Mouse (Mus musculus) intestine, postnatal 0 days (tissue): ENCODE data around the gene Cux1. TPM values are rescaled to one million over a fixed set of nuclear protein-coding genes. Genes with fewer than 3 reads are reported as not detected.

ENCODE experiments used
- ATAC-seq: fragments of 200-750 bp; cut with Nextera tagmentation; 2 replicates; pipeline ENCODE4 v1.8.0; 2017; ENCODE audit warnings: mild to moderate bottlenecking, moderate TSS enrichment, moderate library complexity
- H3K27ac ChIP-seq: fragments of 300-500 bp; sonication (generic); 2 replicates; pipeline ENCODE4 v1.5.1; 2014; ENCODE audit warnings: mild to moderate bottlenecking, low read depth, low read length, moderate library complexity
- H3K27me3 ChIP-seq: fragments of 300-500 bp; sonication (generic); replicated peaks from 2 replicates; pipeline ENCODE4 v1.6.1; 2014; ENCODE audit warnings: low read length, mixed read lengths; ENCODE audit not compliant: control insufficient read depth, insufficient read depth
- H3K36me3 ChIP-seq: fragments of 300-500 bp; sonication (generic); 2 replicates; pipeline ENCODE4 v1.6.1; 2014; ENCODE audit warnings: mild to moderate bottlenecking, moderate library complexity; ENCODE audit not compliant: control insufficient read depth, insufficient read depth
- H3K4me1 ChIP-seq: fragments of 300-500 bp; sonication (generic); replicated peaks from 2 replicates; pipeline ENCODE4 v1.6.1; 2014; ENCODE audit warnings: antibody characterized with exemption, low read length, mixed read lengths; ENCODE audit not compliant: control insufficient read depth, insufficient read depth
- H3K4me2 ChIP-seq: fragments of 300-500 bp; sonication (generic); replicated peaks from 2 replicates; pipeline ENCODE4 v1.6.1; 2014; ENCODE audit warnings: low read depth, mild to moderate bottlenecking, moderate library complexity
- H3K4me3 ChIP-seq: fragments of 300-500 bp; sonication (generic); 2 replicates; pipeline ENCODE4 v1.5.1; 2014; ENCODE audit warnings: low read depth, low read length
- H3K9ac ChIP-seq: fragments of 300-500 bp; sonication (generic); 2 replicates; pipeline ENCODE4 v1.6.1; 2014; ENCODE audit warnings: mild to moderate bottlenecking, low read depth, low read length
- H3K9me3 ChIP-seq: fragments of 300-500 bp; sonication (generic); 2 replicates; pipeline ENCODE4 v1.6.1; 2016; ENCODE audit warnings: mixed run types; ENCODE audit not compliant: control insufficient read depth
- CTCF ChIP-seq: sonication (generic); IDR thresholded peaks from 2 replicates; pipeline ENCODE4 v1.5.1; 2016; ENCODE audit warnings: low read depth, mild to moderate bottlenecking, control low read depth, antibody characterized with exemption, moderate library complexity
- WGBS: fragments of 180-500 bp; shearing (Covaris S2); extraction: QIAGEN DNeasy Blood & Tissue Kit; methylation state at CpG from one replicate; pipeline ENCODE4 v1.1.7; 2014; 5-methylcytosine and 5-hydroxymethylcytosine counted together
- polyA plus RNA-seq: library from polyadenylated mRNA; unstranded; fragments of >200 nt; fragmentation: Nextera tagmentation; extraction: Ambion mirVana; gene quantifications from 2 replicates; pipeline ENCODE4 v1.2.1, GENCODE M21; 2015

Gene Cux1
- polyA plus RNA-seq, 1 experiment from 2014 or later: 29.4 TPM

GRCm38 (mm10) chr5:136557446-136557845, 9.8 kb downstream of the Cux1 start:
- no peak for ATAC-seq
- Histone ChIP-seq H3K27ac (no peak overlapping the region), H3K9me3 (no peaks in the 10 kb centered on the region), H3K27me3 (no peaks in the 10 kb centered on the region), H3K9ac (no peak overlapping the region), H3K36me3 (no peaks in the 10 kb centered on the region), H3K4me2 (no peak overlapping the region), H3K4me1 (peaks cover 12% of the 10 kb centered on the region; the same call in 1 of the 2 replicates), H3K4me3 (no peak overlapping the region)
- TF ChIP-seq CTCF: no peak
- 82% methylated on average over 4 of the region's 4 CpGs for WGBS

GRCm38 (mm10) chr5:136556328-136557262, 10.7 kb downstream of the Cux1 start:
- TF ChIP-seq CTCF: no peak
- Histone ChIP-seq H3K4me2 (no peak overlapping the region), H3K27me3 (no peaks in the 10 kb centered on the region), H3K4me3 (no peak overlapping the region), H3K27ac (no peak overlapping the region), H3K9ac (no peak overlapping the region), H3K9me3 (no peaks in the 10 kb centered on the region), H3K36me3 (no peaks in the 10 kb centered on the region), H3K4me1 (peaks cover 8% of the 10 kb centered on the region; the same call in 1 of the 2 replicates)
- no peak for ATAC-seq
- 79% methylated on average over 14 of the region's 14 CpGs for WGBS

- Histone ChIP-seq H3K9ac (no peak overlapping the region), H3K4me3 (no peak overlapping the region), H3K9me3 (no peaks in the 10 kb centered on the region), H3K4me2 (no peak overlapping the region), H3K4me1 (peaks cover 8% of the 10 kb centered on the region; the same call in 1 of the 2 replicates), H3K27me3 (no peaks in the 10 kb centered on the region), H3K36me3 (no peaks in the 10 kb centered on the region), H3K27ac (no peak overlapping the region)
- no peak for TF ChIP-seq CTCF
- ATAC-seq: peak; percentile 19; the same call in 1 of the 2 replicates
- WGBS: 15% methylated on average over 5 of the region's 5 CpGs
These were observed 11.6 kb downstream of the Cux1 start for GRCm38 (mm10) chr5:136555703-136556102.

GRCm38 (mm10) chr5:136552832-136553231, 14.5 kb downstream of the Cux1 start:
- H3K4me2 ChIP-seq: no peak overlapping the region
- H3K27ac ChIP-seq: no peak overlapping the region
- no peaks in the 10 kb centered on the region for H3K9me3 ChIP-seq
- H3K36me3 ChIP-seq: no peaks in the 10 kb centered on the region
- H3K27me3 ChIP-seq: no peaks in the 10 kb centered on the region
- no peak overlapping the region for H3K4me3 ChIP-seq
- ATAC-seq: no peak
- no peak for TF ChIP-seq CTCF
- no peak overlapping the region for H3K9ac ChIP-seq
- H3K4me1 ChIP-seq: peaks cover 8% of the 10 kb centered on the region; the same call in 1 of the 2 replicates

GRCm38 (mm10) chr5:136552093-136552492, 15.2 kb downstream of the Cux1 start:
- Histone ChIP-seq H3K4me2 (no peak overlapping the region), H3K27ac (no peak overlapping the region), H3K9ac (no peak overlapping the region), H3K36me3 (no peaks in the 10 kb centered on the region), H3K9me3 (no peaks in the 10 kb centered on the region), H3K4me3 (no peak overlapping the region), H3K27me3 (no peaks in the 10 kb centered on the region), H3K4me1 (peaks cover 8% of the 10 kb centered on the region; the same call in 1 of the 2 replicates)
- 93% methylated on average over 3 of the region's 3 CpGs for WGBS
- TF ChIP-seq CTCF: no peak
- ATAC-seq: no peak

- Histone ChIP-seq H3K9me3 (no peaks in the 10 kb centered on the region), H3K4me2 (no peak overlapping the region), H3K36me3 (no peaks in the 10 kb centered on the region), H3K27me3 (no peaks in the 10 kb centered on the region), H3K9ac (no peak overlapping the region), H3K27ac (no peak overlapping the region), H3K4me1 (peaks cover 7% of the 10 kb centered on the region; the same call in 1 of the 2 replicates), H3K4me3 (no peak overlapping the region)
- ATAC-seq: no peak
- WGBS: 74% methylated on average over 6 of the region's 6 CpGs
- TF ChIP-seq CTCF: no peak
These were observed 15.7 kb downstream of the Cux1 start for GRCm38 (mm10) chr5:136551571-136551970.
